Mouse (Mus musculus) fat pad, adult 2 months (tissue): ENCODE measurements around the gene Adamts6.

Source experiments
- DNase-seq: peaks from one replicate; pipeline ENCODE4 v3.0.0-alpha.2; 2011; ENCODE audit warnings: low read depth, low spot score; ENCODE audit errors: extremely low read depth

Adamts6 gene

DNA sequence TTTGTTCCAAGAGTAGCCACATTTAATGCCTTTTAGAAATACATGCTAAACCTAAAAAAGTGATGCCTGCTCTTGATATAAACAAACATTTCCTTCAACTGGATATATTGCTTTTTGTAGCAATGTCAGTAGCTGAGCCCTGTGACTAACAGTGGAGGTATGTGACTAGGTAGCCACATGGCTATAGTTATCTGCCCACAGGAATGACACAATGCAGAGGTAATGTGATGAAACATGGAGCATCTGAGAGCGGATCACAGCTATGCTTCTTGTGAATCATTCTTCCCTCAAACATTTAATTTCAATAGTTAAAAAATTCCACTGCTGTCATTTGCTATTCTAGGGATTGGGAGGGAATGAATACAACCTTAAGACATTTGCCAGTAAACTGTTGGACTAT is 172.7 kb downstream of the Adamts6 start:
- peak; percentile 13 for DNase-seq

DNA sequence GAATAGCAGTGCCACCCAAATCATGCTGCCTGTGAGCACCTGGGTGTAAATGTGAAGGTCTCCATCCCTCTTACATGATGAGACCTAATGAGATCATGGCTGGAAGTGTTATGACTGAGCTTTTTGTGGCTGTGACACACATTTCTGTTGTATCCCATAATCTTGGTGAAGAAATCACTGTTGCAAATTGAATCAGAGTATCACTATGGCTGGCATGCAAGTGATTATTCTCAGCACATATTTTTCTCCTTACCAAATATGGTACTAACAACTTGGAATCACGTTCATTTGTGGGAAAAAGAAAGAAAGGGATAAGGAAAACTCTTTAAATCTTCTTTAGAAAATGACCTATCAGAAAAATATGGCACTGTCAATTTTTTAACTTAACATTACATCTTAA is 180.4 kb downstream of the Adamts6 start:
- DNase-seq, result no peak

- DNase-seq, result no peak
These were observed 188.8 kb downstream of the Adamts6 start for GRCm38 (mm10) chr13:104476285-104476956.

- no peak for DNase-seq
These were observed 194.9 kb downstream of the Adamts6 start for GRCm38 (mm10) chr13:104482426-104483089.

DNA sequence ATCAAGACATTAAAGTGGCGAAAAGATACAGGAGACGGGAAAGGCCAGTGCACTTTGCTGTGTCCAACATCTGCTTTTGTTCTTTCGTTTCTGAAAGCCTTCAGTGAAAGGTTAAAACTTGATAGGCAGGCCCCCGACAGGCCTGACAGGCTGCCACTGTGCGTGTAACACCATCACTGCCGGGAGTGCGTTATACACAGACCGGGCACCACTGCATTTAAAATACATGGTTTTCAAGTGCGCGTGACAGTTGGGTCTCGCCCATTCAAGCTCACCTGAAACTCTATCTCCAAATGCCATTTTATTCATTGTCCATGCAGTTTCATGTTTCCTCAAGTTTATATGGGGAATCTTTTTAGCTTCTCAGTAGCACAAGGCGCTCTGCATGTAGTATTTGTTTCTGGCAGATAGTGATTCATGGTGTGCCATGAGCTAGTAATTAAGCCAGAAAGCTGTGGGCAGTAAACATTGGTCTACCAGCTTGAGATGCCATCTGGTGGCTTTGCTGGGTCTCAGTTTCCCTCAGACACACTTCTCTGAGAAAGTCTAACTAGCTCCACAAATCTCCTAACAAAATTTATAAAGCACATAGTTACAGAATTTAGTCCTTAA is 195.6 kb downstream of the Adamts6 start:
- no peak for DNase-seq

DNA sequence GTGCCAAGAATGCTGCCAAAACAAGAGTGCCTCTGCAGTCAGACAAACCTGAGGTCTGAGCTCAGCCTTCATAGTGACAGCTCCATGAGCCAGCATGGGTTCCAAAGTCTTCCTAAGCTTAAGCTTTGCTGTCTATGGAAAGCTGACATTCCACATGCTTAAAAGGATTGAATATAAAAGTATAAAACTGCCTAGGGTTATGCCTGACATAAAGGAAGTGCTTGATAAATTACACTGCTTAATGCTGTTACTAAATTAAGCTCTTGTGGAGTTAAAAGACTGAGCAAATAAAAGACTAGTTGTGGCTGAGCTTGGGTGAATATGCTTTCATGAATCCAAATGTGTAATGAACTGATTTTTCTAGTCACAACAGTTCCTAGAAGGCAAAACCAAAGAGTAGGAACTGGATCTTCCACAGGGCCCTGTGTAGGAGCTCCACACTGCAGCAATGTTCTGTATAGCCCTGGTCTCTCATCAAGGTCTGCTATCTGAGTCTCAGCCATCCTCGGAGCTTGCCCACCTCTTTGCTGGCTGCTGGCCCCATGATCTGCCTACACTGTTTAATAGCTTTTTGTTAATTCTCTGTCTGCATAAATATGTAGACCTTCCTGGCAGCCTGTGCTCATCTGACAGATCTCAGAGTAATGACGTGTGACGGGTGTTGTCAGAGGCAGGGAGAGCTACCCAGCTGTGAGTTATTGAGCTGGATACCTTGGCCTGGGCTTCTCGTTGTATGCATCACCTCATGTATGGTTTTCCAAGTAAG is 203.6 kb downstream of the Adamts6 start:
- no peak for DNase-seq

GRCm38 (mm10) chr13:104493466-104493993 is 205.9 kb downstream of the Adamts6 start:
- no peak for DNase-seq

- DNase-seq, result no peak
These were observed 206.7 kb downstream of the Adamts6 start for GRCm38 (mm10) chr13:104494200-104494873.

DNA sequence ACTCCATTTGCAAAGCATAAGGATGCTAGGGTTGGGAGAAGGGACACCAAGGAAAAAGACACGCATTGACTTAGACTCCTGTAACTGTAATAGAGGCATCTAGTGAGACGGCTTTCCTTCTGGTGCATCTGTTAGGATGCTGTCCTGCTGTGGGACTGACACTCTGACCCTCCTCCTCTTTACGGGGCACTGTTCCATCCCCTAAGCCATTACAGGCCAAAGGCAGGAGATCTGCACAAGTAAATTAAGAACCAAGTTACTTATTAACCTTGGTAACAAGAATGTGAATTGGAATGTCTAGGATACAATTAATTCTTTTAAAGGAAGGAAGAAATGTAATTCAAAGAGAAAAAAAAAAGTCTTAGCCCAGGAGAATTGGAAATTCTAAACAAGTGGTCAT is 210.0 kb downstream of the Adamts6 start:
- no peak for DNase-seq

GRCm38 (mm10) chr13:104498669-104499068 is 211.0 kb downstream of the Adamts6 start:
- DNase-seq, result no peak

DNA sequence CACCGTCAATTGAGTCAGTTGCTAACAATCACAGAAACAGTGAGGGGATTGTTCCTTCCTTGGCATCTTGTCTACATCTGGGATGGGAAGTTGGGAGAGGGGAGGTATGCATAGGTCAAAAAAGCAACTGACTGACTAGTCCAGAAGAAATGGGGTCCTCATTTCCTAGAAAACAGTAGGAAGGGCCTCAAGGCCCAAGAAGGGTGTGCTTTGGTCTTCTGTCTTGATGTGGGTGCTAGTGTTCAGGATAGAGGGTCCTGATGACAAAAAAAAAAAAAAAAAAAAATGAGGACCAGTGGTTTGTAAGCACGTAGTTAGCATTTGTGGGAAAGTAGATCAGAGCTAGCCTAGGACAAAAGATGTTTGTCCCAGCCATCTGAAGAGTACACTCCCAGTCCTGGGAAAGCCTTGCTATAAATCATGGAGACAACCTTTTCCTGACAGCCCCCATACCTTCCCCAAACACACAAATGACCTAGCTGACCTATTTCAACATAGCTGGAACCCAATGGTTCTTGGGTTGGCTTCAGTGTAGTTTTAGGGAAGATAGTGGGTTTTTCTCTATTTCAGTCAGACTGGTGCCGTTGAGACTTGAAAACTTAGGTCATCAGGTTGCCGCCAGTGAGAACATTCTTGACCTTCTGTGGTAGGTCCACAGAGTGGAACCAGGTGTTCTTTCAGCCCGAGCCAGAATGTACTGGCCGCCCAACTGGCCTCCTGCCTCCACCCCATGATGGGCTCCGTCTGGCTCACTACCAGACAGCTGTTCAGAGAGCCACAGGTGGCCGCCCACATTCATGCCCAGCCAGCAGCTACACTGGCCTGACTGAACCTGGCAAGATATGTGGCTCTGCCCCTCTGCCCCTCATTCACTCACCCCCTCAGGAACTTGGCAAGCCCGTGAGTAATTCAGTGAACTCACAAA is 211.7 kb downstream of the Adamts6 start:
- no peak for DNase-seq

- DNase-seq, result no peak
These were observed 214.8 kb downstream of the Adamts6 start for GRCm38 (mm10) chr13:104502406-104502805.

DNA sequence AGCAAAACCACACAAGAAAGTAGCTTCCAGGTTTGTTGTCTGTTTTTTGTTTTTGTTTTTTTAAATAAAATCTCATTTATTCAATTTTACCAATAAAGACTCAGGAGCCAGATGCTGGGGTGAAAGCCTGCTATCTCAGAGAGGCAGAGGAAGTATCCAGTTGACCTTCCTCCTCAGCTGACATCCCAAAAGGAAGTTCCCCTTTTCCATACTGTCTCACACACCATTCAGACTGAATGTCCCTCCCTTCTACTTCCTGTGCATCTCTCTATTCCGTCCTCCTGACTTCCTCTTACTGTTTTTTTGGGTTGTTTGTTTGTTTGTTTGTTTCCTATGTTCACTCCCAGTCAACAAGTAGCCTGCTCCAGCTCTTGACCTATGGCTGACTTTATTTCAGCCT is 216.4 kb downstream of the Adamts6 start:
- DNase-seq, result no peak

DNA sequence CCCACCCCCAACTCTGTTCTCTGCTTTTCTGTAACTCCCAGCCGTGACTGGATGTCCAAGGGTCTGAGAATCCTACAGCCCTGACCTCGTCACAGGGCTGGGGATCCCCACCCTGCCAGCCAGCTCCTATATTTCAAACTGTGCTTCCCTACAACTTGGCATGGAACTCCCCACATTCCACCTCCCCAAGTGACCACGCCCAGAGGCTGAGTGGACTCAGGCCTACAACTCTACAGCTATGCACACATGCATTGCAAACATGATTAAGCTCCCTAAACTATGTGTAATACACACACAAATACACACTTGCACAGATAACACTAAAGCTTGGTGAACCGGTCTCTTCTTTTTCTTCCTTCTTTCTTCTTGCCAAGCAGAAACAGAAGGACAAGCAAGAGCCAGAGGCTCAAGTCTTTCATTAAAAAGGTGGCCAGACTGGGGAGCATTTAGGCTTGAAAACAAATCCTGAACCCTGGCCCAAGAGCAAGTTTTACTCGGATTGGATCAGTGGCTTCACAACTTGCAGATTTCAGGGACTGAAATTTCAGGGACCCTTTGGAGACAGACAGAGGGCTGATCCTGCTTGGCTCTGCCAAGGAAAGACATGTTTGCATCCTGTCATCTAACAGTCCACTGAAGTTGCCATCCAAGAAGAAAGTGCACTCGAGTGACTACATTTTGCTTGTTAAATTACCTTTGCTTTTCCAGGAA is 218.7 kb downstream of the Adamts6 start:
- DNase-seq, result no peak

DNA sequence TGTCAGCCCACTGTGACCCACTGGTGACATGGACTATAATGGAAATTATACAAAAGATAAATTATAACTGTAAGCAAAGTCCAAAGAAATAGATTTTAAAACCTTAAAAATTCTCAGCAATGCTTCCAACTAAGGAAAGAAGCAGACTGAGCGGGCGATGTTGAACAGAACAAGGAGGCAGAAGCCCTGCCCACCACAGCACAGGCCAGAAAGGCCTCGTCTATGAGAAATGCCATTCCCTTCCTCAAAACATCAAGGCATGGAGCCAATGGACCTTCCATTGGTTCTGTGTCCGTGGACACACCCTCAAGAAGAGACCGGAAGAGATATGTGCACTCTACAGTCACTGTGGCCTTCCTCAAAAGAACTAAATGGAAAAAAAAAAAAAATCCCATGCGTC is 220.0 kb downstream of the Adamts6 start:
- DNase-seq, result no peak

GRCm38 (mm10) chr13:104509561-104510493 is 222.2 kb downstream of the Adamts6 start:
- DNase-seq, result no peak

GRCm38 (mm10) chr13:104510766-104511165 is 223.1 kb downstream of the Adamts6 start:
- DNase-seq, result no peak

DNA sequence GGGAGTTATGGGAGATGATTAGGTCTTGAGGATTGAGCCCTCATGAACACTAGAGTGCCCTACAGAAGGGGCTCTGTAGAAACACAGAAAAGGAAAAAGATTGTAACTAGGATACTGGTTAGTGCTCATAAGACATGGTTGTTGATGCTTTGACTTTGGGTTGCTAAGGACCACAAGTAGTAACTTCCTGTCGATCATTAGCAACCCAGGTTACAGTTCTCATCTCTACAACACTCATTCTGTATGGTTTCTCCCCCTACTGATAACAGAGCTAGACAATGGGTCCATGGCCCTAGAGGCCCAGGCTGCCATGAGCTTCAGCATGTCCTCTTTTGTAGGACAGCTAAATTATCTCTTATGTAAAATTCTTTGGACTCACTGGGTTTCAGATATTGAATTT is 227.4 kb downstream of the Adamts6 start:
- no peak for DNase-seq
